Comparison of ENCODE assay signal across 10 mouse cellular contexts in the genomic region with DNA sequence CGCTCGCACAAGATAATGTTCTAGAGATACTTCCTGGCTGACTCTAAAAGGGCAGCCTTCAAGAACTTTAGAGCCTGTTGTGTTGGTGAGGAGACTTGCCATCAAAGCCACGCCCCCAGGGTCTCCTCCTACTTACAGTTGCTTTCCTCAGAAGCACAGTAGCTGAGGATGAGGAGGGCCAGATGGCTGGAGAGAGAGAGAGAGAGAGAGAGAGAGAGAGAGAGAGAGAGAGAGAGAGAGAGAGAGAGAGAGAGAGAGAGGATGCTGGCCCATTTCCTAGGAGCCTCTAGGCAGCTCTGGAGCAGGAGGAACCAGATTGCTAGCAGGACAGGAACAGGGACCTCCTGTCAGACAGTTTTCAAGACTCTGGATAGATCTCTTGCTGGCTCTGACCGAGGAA. TPM values are rescaled to one million over a fixed set of nuclear protein-coding genes. Genes with fewer than 3 reads are reported as not detected.
DNase-seq lines count a peak whose midpoint lies in the region; ATAC-seq and TF ChIP-seq lines count a peak whose summit lies in the region.
"Had no signal": no experiment of that assay in that cellular context is flagged by ENCODE, and none has a peak within 500 bp of the region (broad histone marks: within the 10 kb centered on the region; RNA-seq: fewer than 3 reads in every experiment).

No protein-coding gene starts in this region.

- ATAC-seq in kidney, embryonic 15.5 days (replicated peaks; ENCODE audit: low FRiP score), result no peak
- ATAC-seq in midbrain, embryonic 12.5 days (ENCODE audit: low FRiP score, low read depth), result no peak

- no peak for TF ChIP-seq CTCF in cortical plate, adult 2 months (IDR thresholded peaks at IDR 0.05; ENCODE audit: extremely low read depth, insufficient read depth, low read length)

- WGBS in kidney, embryonic 15.5 days, result 56% methylated on average over 4 of the region's 4 CpGs
- 84% methylated on average over 4 of the region's 4 CpGs for WGBS in midbrain, embryonic 12.5 days

- H3K36me3 ChIP-seq in kidney, embryonic 15.5 days, result peaks cover 7% of the 10 kb centered on the region; the same call in 1 of the 2 replicates
- H3K36me3 ChIP-seq in midbrain, embryonic 12.5 days, result peaks cover 3% of the 10 kb centered on the region; the same call in 1 of the 2 replicates

- no peaks in the 10 kb centered on the region for H3K9me3 ChIP-seq in kidney, embryonic 15.5 days (replicated peaks)
- no peaks in the 10 kb centered on the region for H3K9me3 ChIP-seq in midbrain, embryonic 12.5 days

- no peak overlapping the region for H3K4me3 ChIP-seq in kidney, embryonic 15.5 days (replicated peaks)
- H3K4me3 ChIP-seq in cortical plate, adult 2 months (ENCODE audit: insufficient read depth, low read length), result peak overlapping the region; percentile 91; the same call in 1 of the 2 replicates
- H3K4me3 ChIP-seq in midbrain, embryonic 12.5 days, result no peak overlapping the region

- TF ChIP-seq POLR2A in cortical plate, adult 2 months (IDR thresholded peaks at IDR 0.05; ENCODE audit: extremely low read depth, insufficient read depth, low read length), result no peak

- intact Hi-C loops in heart, postnatal 10 days (cut with DNase I), result no loop called here

- H3K27me3 ChIP-seq in kidney, embryonic 15.5 days, result no peaks in the 10 kb centered on the region
- H3K27me3 ChIP-seq in midbrain, embryonic 12.5 days, result no peaks in the 10 kb centered on the region

- H3K27ac ChIP-seq in kidney, embryonic 15.5 days, result no peak overlapping the region
- H3K27ac ChIP-seq in cortical plate, adult 2 months (ENCODE audit: insufficient read depth, low read length), result peak overlapping the region; percentile 60
- peak overlapping the region; percentile 35; the same call in 1 of the 2 replicates for H3K27ac ChIP-seq in midbrain, embryonic 12.5 days (replicated peaks)

- peaks cover 92% of the 10 kb centered on the region for H3K4me1 ChIP-seq in kidney, embryonic 15.5 days
- H3K4me1 ChIP-seq in cortical plate, adult 2 months (ENCODE audit: control insufficient read depth, insufficient read depth, low read length), result peaks cover 31% of the 10 kb centered on the region
- H3K4me1 ChIP-seq in midbrain, embryonic 12.5 days, result peaks cover 93% of the 10 kb centered on the region

- DNase-seq in kidney, postnatal 25 days, result no peak
- peak; percentile 51 to 54 for DNase-seq in heart, postnatal 10 days
- DNase-seq in adrenal gland, postnatal 4 days (ENCODE audit: low spot score in 2 of 2), result no peak
- DNase-seq in frontal cortex, postnatal 36 days (ENCODE audit: low spot score in 2 of 2), result no peak
- no peak for DNase-seq in thymus, postnatal 4 days

- no peak overlapping the region for H3K9ac ChIP-seq in kidney, embryonic 15.5 days
- no peak overlapping the region for H3K9ac ChIP-seq in midbrain, embryonic 12.5 days (replicated peaks)

- peak overlapping the region; percentile 83; the same call in 1 of the 2 replicates for H3K4me2 ChIP-seq in kidney, embryonic 15.5 days
- H3K4me2 ChIP-seq in midbrain, embryonic 12.5 days (replicated peaks), result 0 out of 2 replicates have a peak overlapping the region, but pooled peaks have one; percentile 86

RNA-seq across cellular contexts. Expression of gene Ralgds, which starts 23.2 kb away (rescaled TPM):
- 22.6 and 30.5 TPM in 2 replicates for polyA plus RNA-seq in kidney, embryonic 15.5 days (2015; fragmentation: Nextera tagmentation; extraction: Ambion mirVana)
- polyA plus RNA-seq in cortical plate, adult 2 months (2012; rRNA removed), result 107 and 112 TPM in 2 replicates
- total RNA-seq in heart, postnatal 10 days (2021), result 10 to 100 TPM; 20.6 to 26.6 TPM
- 87.6 and 93.5 TPM in 2 replicates for polyA plus RNA-seq in midbrain, embryonic 12.5 days (2016; fragmentation: Nextera tagmentation; extraction: Ambion mirVana)
- total RNA-seq in adrenal gland, postnatal 4 days (2021), result 10 to 100 TPM; 65.0 to 67.0 TPM

RNA-seq across cellular contexts. Expression of gene Cel, which starts 27.0 kb away (rescaled TPM):
- 0.34 TPM in 1 of 2 replicates, not detected in the other for polyA plus RNA-seq in kidney, embryonic 15.5 days (2015; fragmentation: Nextera tagmentation; extraction: Ambion mirVana)
- 0.06 and 0.08 TPM in 2 replicates for polyA plus RNA-seq in cortical plate, adult 2 months (2012; rRNA removed)
- total RNA-seq in heart, postnatal 10 days (2021), result not detected
- not detected in 2 replicates for polyA plus RNA-seq in midbrain, embryonic 12.5 days (2016; fragmentation: Nextera tagmentation; extraction: Ambion mirVana)
- total RNA-seq in adrenal gland, postnatal 4 days (2021), result 1,000 to 10,000 TPM in 1 of 2 experiments, under 1 TPM in 1; 0.42 to 1,494 TPM
- total RNA-seq: MEL had no signal
- polyA plus RNA-seq: neural tube, embryonic 14.5 days had no signal

RNA-seq across cellular contexts. Expression of gene Gm10134, which starts 30.3 kb away (rescaled TPM):
- 10.6 and 12.6 TPM in 2 replicates for polyA plus RNA-seq in kidney, embryonic 15.5 days (2015; fragmentation: Nextera tagmentation; extraction: Ambion mirVana)
- polyA plus RNA-seq in cortical plate, adult 2 months (2012; rRNA removed), result 0.79 TPM in 1 of 2 replicates, not detected in the other
- 1 to 10 TPM; 1.7 to 2.8 TPM for total RNA-seq in heart, postnatal 10 days (2021)
- 1.5 TPM in 1 of 2 replicates, not detected in the other for polyA plus RNA-seq in midbrain, embryonic 12.5 days (2016; fragmentation: Nextera tagmentation; extraction: Ambion mirVana)
- 1 to 10 TPM; 3.4 to 5.2 TPM for total RNA-seq in adrenal gland, postnatal 4 days (2021)
- total RNA-seq: MEL had no signal
- polyA plus RNA-seq: neural tube, embryonic 14.5 days had no signal

RNA-seq across cellular contexts. Expression of gene Gbgt1, which starts 39.5 kb away (rescaled TPM):
- polyA plus RNA-seq in kidney, embryonic 15.5 days (2015; fragmentation: Nextera tagmentation; extraction: Ambion mirVana), result 5.8 and 6.5 TPM in 2 replicates
- polyA plus RNA-seq in cortical plate, adult 2 months (2012; rRNA removed), result 1.8 and 2.0 TPM in 2 replicates
- total RNA-seq in heart, postnatal 10 days (2021), result 1 to 10 TPM; 2.5 to 2.8 TPM
- 1.0 and 1.2 TPM in 2 replicates for polyA plus RNA-seq in midbrain, embryonic 12.5 days (2016; fragmentation: Nextera tagmentation; extraction: Ambion mirVana)
- total RNA-seq in adrenal gland, postnatal 4 days (2021), result 1 to 10 TPM; 8.2 to 8.3 TPM
- total RNA-seq: MEL had no signal

RNA-seq across cellular contexts. Expression of gene Gtf3c5, which starts 47.4 kb away (rescaled TPM):
- polyA plus RNA-seq in kidney, embryonic 15.5 days (2015; fragmentation: Nextera tagmentation; extraction: Ambion mirVana), result 44.3 and 48.8 TPM in 2 replicates
- 20.7 and 23.3 TPM in 2 replicates for polyA plus RNA-seq in cortical plate, adult 2 months (2012; rRNA removed)
- total RNA-seq in heart, postnatal 10 days (2021), result 10 to 100 TPM; 14.1 to 15.4 TPM
- 51.9 and 55.5 TPM in 2 replicates for polyA plus RNA-seq in midbrain, embryonic 12.5 days (2016; fragmentation: Nextera tagmentation; extraction: Ambion mirVana)
- 10 to 100 TPM; 27.0 to 28.3 TPM for total RNA-seq in adrenal gland, postnatal 4 days (2021)

Comparison
In these comparisons a context has a peak if more than half of its experiments do, and no peak if none do; other contexts are left out.
1. DNase-seq: peak in heart, postnatal 10 days (2 of 2); none in kidney, postnatal 25 days (0 of 2), adrenal gland, postnatal 4 days (0 of 2), frontal cortex, postnatal 36 days (0 of 2) and thymus, postnatal 4 days (single experiment).